In the genomic region with DNA sequence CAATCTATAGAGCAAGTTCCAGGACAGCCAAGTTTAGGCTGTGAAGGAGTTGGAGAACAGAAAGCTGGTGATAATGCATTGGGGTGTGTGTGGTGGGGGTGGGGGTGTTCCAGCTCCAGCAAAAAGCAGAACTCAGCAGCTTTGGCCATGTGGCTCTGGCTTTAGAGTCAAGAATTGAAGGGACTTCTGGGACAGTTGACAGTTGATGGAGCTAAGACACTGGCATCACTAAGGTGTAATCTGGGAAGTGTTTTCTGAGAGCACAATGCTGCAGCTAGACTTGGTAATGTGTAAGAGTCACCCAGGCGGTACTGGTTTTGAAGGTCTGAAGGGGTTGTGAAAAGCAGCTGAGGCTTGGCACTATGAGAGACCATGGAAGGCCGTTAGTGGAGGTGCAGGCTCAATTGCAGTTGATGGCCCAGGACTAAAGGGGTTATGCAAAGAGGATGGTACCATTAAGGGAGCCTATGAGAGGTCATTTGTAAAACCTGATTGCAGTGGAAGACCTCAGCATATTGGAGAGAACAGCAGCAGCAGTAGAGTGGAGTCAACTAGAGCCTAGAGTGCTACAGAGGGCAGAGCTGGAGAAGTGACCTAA, we compare ENCODE assay signal across 25 mouse cellular contexts. TPM values are rescaled to one million over a fixed set of nuclear protein-coding genes. Genes with fewer than 3 reads are reported as not detected.
"Had no signal": no experiment of that assay in that cellular context is flagged by ENCODE, and none has a peak within 500 bp of the region (broad histone marks: within the 10 kb centered on the region; RNA-seq: fewer than 3 reads in every experiment).

No protein-coding gene starts in this region.

- ATAC-seq: forebrain, postnatal 0 days; hindbrain, embryonic 16.5 days; inflammation-experienced regulatory T-cells, adult 6 months; intestine, embryonic 15.5 days; intestine, postnatal 0 days had no signal

- H3K4me2 ChIP-seq: heart, embryonic 11.5 days; heart, embryonic 13.5 days; heart, embryonic 15.5 days; hindbrain, embryonic 12.5 days; hindbrain, embryonic 14.5 days; intestine, embryonic 15.5 days; limb, embryonic 12.5 days; liver, embryonic 13.5 days had no signal

- H3K4me3 ChIP-seq: heart, adult 2 months; heart, embryonic 13.5 days; heart, embryonic 15.5 days; hindbrain, embryonic 10.5 days; hindbrain, embryonic 12.5 days; intestine, embryonic 15.5 days; layer of hippocampus, adult 2 months; left cerebral cortex, adult 2 months; limb, embryonic 10.5 days; limb, embryonic 12.5 days; liver, embryonic 13.5 days had no signal

- H3K9me3 ChIP-seq: heart, embryonic 13.5 days; heart, embryonic 15.5 days; hindbrain, embryonic 10.5 days; hindbrain, embryonic 12.5 days; intestine, embryonic 15.5 days; limb, embryonic 10.5 days; limb, embryonic 12.5 days; liver, embryonic 13.5 days had no signal

- H3K4me1 ChIP-seq: hindbrain, embryonic 12.5 days had no signal

- H3K27me3 ChIP-seq: heart, embryonic 13.5 days; heart, embryonic 15.5 days; hindbrain, embryonic 12.5 days; intestine, embryonic 15.5 days; limb, embryonic 12.5 days; liver, embryonic 13.5 days had no signal

- H3K27ac ChIP-seq: heart, adult 2 months; heart, embryonic 13.5 days; heart, embryonic 15.5 days; hindbrain, embryonic 10.5 days; hindbrain, embryonic 12.5 days; hindbrain, embryonic 14.5 days; intestine, embryonic 15.5 days; layer of hippocampus, adult 2 months; left cerebral cortex, adult 2 months; limb, embryonic 10.5 days; limb, embryonic 12.5 days; liver, embryonic 13.5 days had no signal

- DNase-seq: forebrain, postnatal 0 days; gastrocnemius, postnatal 14 days; gastrocnemius, postnatal 36 days; heart, adult 2 months; heart, postnatal 4 days; kidney, adult 18-20 months; kidney, adult 8-10 months; kidney, postnatal 10 days; kidney, postnatal 4 days; liver, embryonic 13.5 days had no signal

- H3K9ac ChIP-seq: forebrain, postnatal 0 days; heart, embryonic 13.5 days; heart, embryonic 15.5 days; hindbrain, embryonic 12.5 days; hindbrain, embryonic 14.5 days; intestine, embryonic 15.5 days; limb, embryonic 12.5 days; liver, embryonic 13.5 days had no signal

RNA-seq across cellular contexts. Expression of gene Aurkb, which starts 7.5 kb away (rescaled TPM):
- total RNA-seq: gastrocnemius, adult 18-20 months had no signal
